Mouse (Mus musculus): ENCODE results near the gene 2810408A11Rik. TPM values are rescaled to one million over a fixed set of nuclear protein-coding genes. Genes with fewer than 3 reads are reported as not detected.

2810408A11Rik gene
- total RNA-seq, 1 experiment = 3.3 TPM

GRCm38 (mm10) chr11:69901406-69901846 is 639 bp upstream of the 2810408A11Rik start:
- H3K27ac ChIP-seq (ENCODE audit: insufficient read depth, low read depth, low read length, poor library complexity, severe bottlenecking) = peak overlapping the region; percentile 94
- H3K9ac ChIP-seq (ENCODE audit: insufficient read depth, low read depth, low read length, poor library complexity, severe bottlenecking) = peak overlapping the region; percentile 84
- no peaks in the 10 kb centered on the region for H3K9me3 ChIP-seq (ENCODE audit: control insufficient read depth, insufficient read depth, low read depth, low read length)
- peaks cover 3 to 21% of the 10 kb centered on the region in 2 experiments; a peak in 2 of 4 replicates for H3K4me1 ChIP-seq (ENCODE audit: control insufficient read depth in 2 of 2, insufficient read depth in 2 of 2, low read length in 2 of 2, poor library complexity in 1 of 2)
- H3K4me3 ChIP-seq (ENCODE audit: insufficient read depth in 1 of 2, low read depth in 1 of 2, low read length in 2 of 2, poor library complexity in 1 of 2, severe bottlenecking in 1 of 2) = peak overlapping the region; percentile 97 to 99
- in situ Hi-C loops (cut with MboI; ENCODE audit: low sequenced_read_pairs in 2 of 2, unreplicated experiment in 2 of 2) = no loop called here
- TF ChIP-seq ZC3H11A (IDR thresholded peaks at IDR 0.05; ENCODE audit: borderline replicate concordance, low read depth, low read length) (no peak), ZNF384 (IDR thresholded peaks at IDR 0.05; ENCODE audit: low read depth, low read length) (no peak), HCFC1 (IDR thresholded peaks at IDR 0.05; ENCODE audit: borderline replicate concordance, insufficient read depth, low read length) (peak; percentile 55; the same call in 1 of the 2 replicates), CHD2 (IDR thresholded peaks at IDR 0.05; ENCODE audit: low read depth, low read length) (no peak), MAFK (IDR thresholded peaks at IDR 0.05; ENCODE audit: insufficient read depth, low read depth, low read length) (no peak)
- peaks cover 26% of the 10 kb centered on the region for H3K36me3 ChIP-seq (ENCODE audit: control insufficient read depth, insufficient read depth, low read length, poor library complexity, severe bottlenecking)
- DNase-seq (ENCODE audit: low read depth, low spot score) = peak; percentile 95

GRCm38 (mm10) chr11:69899870-69900269 is 917 bp downstream of the 2810408A11Rik start:
- no peak for TF ChIP-seq ZC3H11A (IDR thresholded peaks at IDR 0.05; ENCODE audit: borderline replicate concordance, low read depth, low read length)
- TF ChIP-seq ZNF384 (IDR thresholded peaks at IDR 0.05; ENCODE audit: low read depth, low read length) = no peak
- TF ChIP-seq CHD2 (IDR thresholded peaks at IDR 0.05; ENCODE audit: low read depth, low read length) = no peak
- TF ChIP-seq HCFC1 (IDR thresholded peaks at IDR 0.05; ENCODE audit: borderline replicate concordance, insufficient read depth, low read length) = no peak
- TF ChIP-seq MAFK (IDR thresholded peaks at IDR 0.05; ENCODE audit: insufficient read depth, low read depth, low read length) = no peak
- Histone ChIP-seq H3K9me3 (ENCODE audit: control insufficient read depth, insufficient read depth, low read depth, low read length) (no peaks in the 10 kb centered on the region), H3K4me1 (ENCODE audit: control insufficient read depth in 2 of 2, insufficient read depth in 2 of 2, low read length in 2 of 2, poor library complexity in 1 of 2) (peaks cover 7 to 29% of the 10 kb centered on the region in 2 experiments; a peak in 3 of 4 replicates), H3K36me3 (ENCODE audit: control insufficient read depth, insufficient read depth, low read length, poor library complexity, severe bottlenecking) (peaks cover 13% of the 10 kb centered on the region), H3K9ac (ENCODE audit: insufficient read depth, low read depth, low read length, poor library complexity, severe bottlenecking) (no peak overlapping the region), H3K27ac (ENCODE audit: insufficient read depth, low read depth, low read length, poor library complexity, severe bottlenecking) (no peak overlapping the region), H3K4me3 (ENCODE audit: insufficient read depth in 1 of 2, low read depth in 1 of 2, low read length in 2 of 2, poor library complexity in 1 of 2, severe bottlenecking in 1 of 2) (peak overlapping the region in 1 of 2 experiments; percentile 99; a peak in 2 of 4 replicates)
- in situ Hi-C loops (cut with MboI; ENCODE audit: low sequenced_read_pairs in 2 of 2, unreplicated experiment in 2 of 2) = no loop called here
- no peak for DNase-seq (ENCODE audit: low read depth, low spot score)

GRCm38 (mm10) chr11:69895291-69895690 is 5.5 kb downstream of the 2810408A11Rik start, which contains the start of gene Acap1:
Acap1 (minus strand) TSS chr11:69895539.
- no peak for DNase-seq (ENCODE audit: low read depth, low spot score)
- H3K9ac ChIP-seq (ENCODE audit: insufficient read depth, low read depth, low read length, poor library complexity, severe bottlenecking) = peak within 1 kb of the TSS; percentile 67
- H3K4me1 ChIP-seq (ENCODE audit: control insufficient read depth in 2 of 2, insufficient read depth in 2 of 2, low read length in 2 of 2, poor library complexity in 1 of 2) = peaks cover 10 to 35% of the 10 kb centered on the region in 2 experiments; a peak in 3 of 4 replicates
- no peaks in the 10 kb centered on the region for H3K9me3 ChIP-seq (ENCODE audit: control insufficient read depth, insufficient read depth, low read depth, low read length)
- peak within 1 kb of the TSS in 1 of 2 experiments; percentile 55; a peak in 2 of 4 replicates for H3K4me3 ChIP-seq (ENCODE audit: insufficient read depth in 1 of 2, low read depth in 1 of 2, low read length in 2 of 2, poor library complexity in 1 of 2, severe bottlenecking in 1 of 2)
- no peaks in the 10 kb centered on the region for H3K36me3 ChIP-seq (ENCODE audit: control insufficient read depth, insufficient read depth, low read length, poor library complexity, severe bottlenecking)
- H3K27ac ChIP-seq (ENCODE audit: insufficient read depth, low read depth, low read length, poor library complexity, severe bottlenecking) = peak within 1 kb of the TSS; percentile 77; the same call in 1 of the 2 replicates
- in situ Hi-C loops (cut with MboI; ENCODE audit: low sequenced_read_pairs in 2 of 2, unreplicated experiment in 2 of 2) = no loop called here
- TF ChIP-seq ZNF384 (IDR thresholded peaks at IDR 0.05; ENCODE audit: low read depth, low read length) (no peak), MAFK (IDR thresholded peaks at IDR 0.05; ENCODE audit: insufficient read depth, low read depth, low read length) (no peak), CHD2 (IDR thresholded peaks at IDR 0.05; ENCODE audit: low read depth, low read length) (no peak), ZC3H11A (IDR thresholded peaks at IDR 0.05; ENCODE audit: borderline replicate concordance, low read depth, low read length) (no peak), HCFC1 (IDR thresholded peaks at IDR 0.05; ENCODE audit: borderline replicate concordance, insufficient read depth, low read length) (no peak)

GRCm38 (mm10) chr11:69894671-69895070 is 6.1 kb downstream of the 2810408A11Rik start:
- no peak for TF ChIP-seq HCFC1 (IDR thresholded peaks at IDR 0.05; ENCODE audit: borderline replicate concordance, insufficient read depth, low read length)
- 0 out of 2 replicates have a peak, but pooled peaks have one; percentile 28 for TF ChIP-seq ZNF384 (IDR thresholded peaks at IDR 0.05; ENCODE audit: low read depth, low read length)
- Histone ChIP-seq H3K36me3 (ENCODE audit: control insufficient read depth, insufficient read depth, low read length, poor library complexity, severe bottlenecking) (no peaks in the 10 kb centered on the region), H3K4me3 (ENCODE audit: insufficient read depth in 1 of 2, low read depth in 1 of 2, low read length in 2 of 2, poor library complexity in 1 of 2, severe bottlenecking in 1 of 2) (peak overlapping the region in 1 of 2 experiments; percentile 55; a peak in 2 of 4 replicates), H3K4me1 (ENCODE audit: control insufficient read depth in 2 of 2, insufficient read depth in 2 of 2, low read length in 2 of 2, poor library complexity in 1 of 2) (peaks cover 10 to 34% of the 10 kb centered on the region in 2 experiments; a peak in 3 of 4 replicates), H3K9ac (ENCODE audit: insufficient read depth, low read depth, low read length, poor library complexity, severe bottlenecking) (peak overlapping the region; percentile 44; the same call in 1 of the 2 replicates), H3K9me3 (ENCODE audit: control insufficient read depth, insufficient read depth, low read depth, low read length) (no peaks in the 10 kb centered on the region), H3K27ac (ENCODE audit: insufficient read depth, low read depth, low read length, poor library complexity, severe bottlenecking) (peak overlapping the region; percentile 77; the same call in 1 of the 2 replicates)
- DNase-seq (ENCODE audit: low read depth, low spot score) = no peak
- in situ Hi-C loops (cut with MboI; ENCODE audit: low sequenced_read_pairs in 2 of 2, unreplicated experiment in 2 of 2) = no loop called here

Data from ES-E14 (cell line).